In genomic region chr2:160780154-160780833, GRCm38 (mm10) we compare ENCODE assay signal across 22 mouse cellular contexts. TPM values are rescaled to one million over a fixed set of nuclear protein-coding genes. Genes with fewer than 3 reads are reported as not detected.
DNase-seq lines count a peak whose midpoint lies in the region; ATAC-seq and TF ChIP-seq lines count a peak whose summit lies in the region.
"Had no signal": no experiment of that assay in that cellular context is flagged by ENCODE, and none has a peak within 500 bp of the region (broad histone marks: within the 10 kb centered on the region; RNA-seq: fewer than 3 reads in every experiment).

No protein-coding gene starts in this region.

- no peak overlapping the region for H3K4me3 ChIP-seq in spleen, adult 2 months (ENCODE audit: extremely low read depth, insufficient read depth, insufficient read length)
- H3K4me3 ChIP-seq: embryonic facial prominence, embryonic 10.5 days; embryonic facial prominence, embryonic 15.5 days; forebrain, embryonic 12.5 days; heart, embryonic 10.5 days; heart, embryonic 15.5 days; hindbrain, embryonic 12.5 days; kidney, embryonic 15.5 days; limb, embryonic 13.5 days; lung, embryonic 15.5 days had no signal

- 0 out of 2 replicates have a peak overlapping the region, but pooled peaks have one; percentile 35 for H3K27ac ChIP-seq in spleen, adult 2 months (ENCODE audit: insufficient read depth, low read length)
- H3K27ac ChIP-seq: embryonic facial prominence, embryonic 10.5 days; embryonic facial prominence, embryonic 15.5 days; forebrain, embryonic 12.5 days; heart, embryonic 10.5 days; heart, embryonic 15.5 days; hindbrain, embryonic 12.5 days; hindbrain, postnatal 0 days; kidney, embryonic 15.5 days; limb, embryonic 13.5 days; lung, embryonic 15.5 days had no signal

- no peak for TF ChIP-seq CTCF in spleen, adult 2 months (IDR thresholded peaks at IDR 0.05; ENCODE audit: extremely low read depth, insufficient read depth, insufficient read length, insufficient replicate concordance)

- WGBS in spleen, adult 2 months, result 47% methylated on average over 13 of the region's 13 CpGs

- DNase-seq in spleen, adult 2 months (ENCODE audit: low read depth in 1 of 2, low spot score in 2 of 2), result no peak
- no peak for DNase-seq in spleen, adult 12 weeks (ENCODE audit: low spot score)
- DNase-seq in T-cell, adult 2 months (ENCODE audit: low spot score), result peak; percentile 39
- DNase-seq in naive thymus-derived CD4-positive, alpha-beta T cell, adult 2 months (ENCODE audit: low read depth), result peak; percentile 40
- no peak for DNase-seq in c-Kit-positive CD71-positive TER-119-positive erythroid progenitor cells, embryonic 14.5 days (ENCODE audit: low spot score)
- no peak for DNase-seq in embryo, embryonic 9.5 days (ENCODE audit: extremely low spot score)
- DNase-seq: adrenal gland, postnatal 10 days; forebrain, postnatal 0 days; kidney, adult 11 months; midbrain, embryonic 14.5 days; right cerebral cortex, postnatal 4 days had no signal

- H3K36me3 ChIP-seq in spleen, adult 2 months (ENCODE audit: control insufficient read depth, insufficient read depth, low read length), result no peaks in the 10 kb centered on the region
- H3K36me3 ChIP-seq: lung, embryonic 15.5 days had no signal

- ATAC-seq in granulocyte monocyte progenitor cell, adult 5-6 weeks (replicated peaks; ENCODE audit: poor library complexity, severe bottlenecking), result peak; percentile 35; the same call in 1 of the 2 replicates
- ATAC-seq: forebrain, postnatal 0 days; hindbrain, postnatal 0 days had no signal

- 0 out of 2 replicates have a peak, but pooled peaks cover 1% of the 10 kb centered on the region for H3K27me3 ChIP-seq in spleen, adult 2 months (ENCODE audit: control insufficient read depth, insufficient read depth, low read length)
- H3K27me3 ChIP-seq: embryonic facial prominence, embryonic 15.5 days; forebrain, embryonic 12.5 days; heart, embryonic 15.5 days; hindbrain, embryonic 12.5 days; kidney, embryonic 15.5 days; limb, embryonic 13.5 days; lung, embryonic 15.5 days had no signal

- H3K4me1 ChIP-seq in spleen, adult 2 months (ENCODE audit: control insufficient read depth, insufficient read depth, insufficient read length), result no peaks in the 10 kb centered on the region
- H3K4me1 ChIP-seq: embryonic facial prominence, embryonic 10.5 days; embryonic facial prominence, embryonic 15.5 days; forebrain, embryonic 12.5 days; hindbrain, embryonic 12.5 days; kidney, embryonic 15.5 days; limb, embryonic 13.5 days; lung, embryonic 15.5 days had no signal

- TF ChIP-seq POLR2A in spleen, adult 2 months (IDR thresholded peaks at IDR 0.05; ENCODE audit: low read depth, low read length), result no peak

RNA-seq across cellular contexts. Expression of gene Plcg1, which starts 49.2 kb away (rescaled TPM):
- 40.6 and 53.7 TPM in 2 replicates for polyA plus RNA-seq in spleen, adult 2 months (2012; rRNA removed)
- total RNA-seq in granulocyte monocyte progenitor cell, adult 5-6 weeks (2014; fragmentation: Nextera tagmentation), result 22.9 and 27.0 TPM in 2 replicates
- 16.5 and 17.8 TPM in 2 replicates for total RNA-seq in granulocyte monocyte progenitor cell, adult 5-6 weeks (2017)

Comparison
In these comparisons a context has a peak if more than half of its experiments do, and no peak if none do; other contexts are left out.
1. DNase-seq: peak in T-cell, adult 2 months (single experiment) and naive thymus-derived CD4-positive, alpha-beta T cell, adult 2 months (single experiment); none in spleen, adult 2 months (0 of 2), spleen, adult 12 weeks (single experiment), c-Kit-positive CD71-positive TER-119-positive erythroid progenitor cells, embryonic 14.5 days (single experiment) and embryo, embryonic 9.5 days (single experiment).